Mouse (Mus musculus) liver, embryonic 15.5 days (tissue): ENCODE results near the gene Faim2. TPM values are rescaled to one million over a fixed set of nuclear protein-coding genes. Genes with fewer than 3 reads are reported as not detected.

ENCODE experiments used
- ATAC-seq: fragments of 200-750 bp; cut with Nextera tagmentation; 2 replicates; pipeline ENCODE4 v1.8.0; 2017; ENCODE audit warnings: moderate number of reproducible peaks, mild to moderate bottlenecking, moderate library complexity; ENCODE audit not compliant: insufficient read depth
- H3K27ac ChIP-seq: fragments of 300-500 bp; sonication (generic); replicated peaks from 2 replicates; pipeline ENCODE4 v1.5.1; 2015; ENCODE audit warnings: mild to moderate bottlenecking, inconsistent platforms
- H3K27me3 ChIP-seq: fragments of 300-500 bp; sonication (generic); 2 replicates; pipeline ENCODE4 v1.6.1; 2015; ENCODE audit warnings: mild to moderate bottlenecking, inconsistent platforms
- H3K36me3 ChIP-seq: fragments of 300-500 bp; sonication (generic); replicated peaks from 2 replicates; pipeline ENCODE4 v1.6.1; 2015; ENCODE audit warnings: moderate library complexity, mild to moderate bottlenecking, inconsistent platforms
- H3K4me1 ChIP-seq: fragments of 300-500 bp; sonication (generic); replicated peaks from 2 replicates; pipeline ENCODE4 v1.6.1; 2015; ENCODE audit warnings: inconsistent platforms
- H3K4me2 ChIP-seq: fragments of 300-500 bp; sonication (generic); 2 replicates; pipeline ENCODE4 v1.6.1; 2015; ENCODE audit warnings: moderate library complexity, mild to moderate bottlenecking, inconsistent platforms
- H3K4me3 ChIP-seq: fragments of 300-500 bp; sonication (generic); replicated peaks from 2 replicates; pipeline ENCODE4 v1.5.1; 2015; ENCODE audit warnings: mild to moderate bottlenecking, inconsistent platforms
- H3K9ac ChIP-seq: fragments of 300-500 bp; sonication (generic); 2 replicates; pipeline ENCODE4 v1.6.1; 2015; ENCODE audit warnings: moderate library complexity, mild to moderate bottlenecking, inconsistent platforms
- H3K9me3 ChIP-seq: fragments of 300-500 bp; sonication (generic); replicated peaks from 2 replicates; pipeline ENCODE4 v1.6.1; 2016; ENCODE audit warnings: inconsistent platforms
- WGBS: fragments of 180-500 bp; shearing (Covaris S2); methylation state at CpG from one replicate; pipeline ENCODE4 v1.1.7; 2015; ENCODE audit warnings: mixed read lengths; ENCODE audit not compliant: insufficient replicate concordance; 5-methylcytosine and 5-hydroxymethylcytosine counted together
- polyA plus RNA-seq: library from polyadenylated mRNA; unstranded; fragments of >200 nt; fragmentation: Nextera tagmentation; extraction: Ambion mirVana; gene quantifications from 2 replicates; pipeline ENCODE4 v1.2.1, GENCODE M21; 2015

Faim2 gene
- polyA plus RNA-seq, 1 experiment from 2014 or later = 0.13 TPM

DNA sequence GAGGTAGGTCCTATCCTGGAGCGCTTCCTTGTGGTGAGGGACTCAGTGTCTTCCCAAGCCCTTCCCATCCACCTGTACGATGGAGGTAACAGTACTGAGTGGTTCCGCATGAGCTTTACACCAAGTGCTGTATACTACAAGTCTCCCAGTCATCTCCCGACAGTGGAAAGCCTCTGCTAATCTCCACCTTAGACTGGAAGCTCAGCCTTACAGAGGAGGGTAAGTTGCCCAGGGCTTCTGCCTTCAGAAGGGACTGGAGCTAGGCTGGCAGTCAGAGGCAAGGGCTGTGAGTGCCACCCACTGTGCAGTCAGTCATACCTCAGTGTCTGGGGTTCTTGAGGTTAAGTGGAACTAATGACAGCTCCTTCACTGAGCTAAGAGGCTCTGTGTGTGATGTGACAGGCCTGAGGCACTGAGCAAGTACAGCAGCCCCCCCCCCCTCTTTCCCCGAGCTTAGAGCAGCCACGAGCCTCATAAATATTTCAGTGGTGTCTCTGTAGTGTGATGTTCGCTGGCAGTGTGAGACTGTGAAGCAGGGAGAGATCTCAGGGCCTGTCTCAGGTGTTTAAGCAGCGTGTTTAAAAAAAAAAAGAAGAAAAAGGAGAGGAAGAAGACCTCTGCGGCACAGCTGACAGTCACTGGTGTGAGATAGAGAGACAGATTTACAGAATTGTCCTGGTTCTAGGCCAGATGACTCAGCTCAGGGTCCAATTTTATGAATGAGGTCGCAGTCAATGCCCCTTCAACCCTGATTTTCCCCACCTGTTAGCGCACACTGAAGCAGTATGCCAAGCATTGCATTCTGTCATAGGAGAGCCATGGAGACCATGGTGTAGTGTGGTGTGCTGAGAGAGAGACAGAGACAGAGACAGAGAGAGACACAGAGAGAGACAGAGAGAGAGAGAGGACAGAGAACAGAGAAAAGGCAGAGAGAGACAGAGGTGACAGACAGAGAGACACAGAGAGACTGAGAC, 9.2 kb upstream of the Faim2 start:
- no peaks in the 10 kb centered on the region for H3K4me1 ChIP-seq
- H3K9me3 ChIP-seq = no peaks in the 10 kb centered on the region
- H3K4me2 ChIP-seq = no peak overlapping the region
- no peak overlapping the region for H3K9ac ChIP-seq
- WGBS = 47% methylated on average over 11 of the region's 11 CpGs
- H3K27ac ChIP-seq = no peak overlapping the region
- 0 out of 2 replicates have a peak, but pooled peaks cover 6% of the 10 kb centered on the region for H3K27me3 ChIP-seq
- no peaks in the 10 kb centered on the region for H3K36me3 ChIP-seq
- no peak overlapping the region for H3K4me3 ChIP-seq
- no peak for ATAC-seq

DNA sequence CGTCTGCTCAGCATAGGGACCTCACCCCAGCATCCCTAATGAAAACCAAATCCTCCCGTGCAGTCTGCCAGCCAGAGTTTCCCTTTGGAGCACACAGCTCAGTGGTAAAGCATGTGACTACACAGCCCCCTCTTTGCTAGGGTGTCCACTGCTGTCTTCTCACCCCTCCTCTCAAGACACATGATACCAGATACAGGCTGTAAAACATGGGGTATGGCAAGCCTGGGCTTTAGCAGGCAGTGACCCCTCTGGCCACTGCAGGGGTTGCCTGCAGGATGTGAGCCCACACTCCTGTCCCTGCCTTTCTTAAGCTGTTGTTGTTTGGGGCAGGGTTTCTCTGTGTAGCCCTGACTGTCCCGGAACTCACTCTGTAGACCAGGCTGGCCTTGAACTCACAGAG, 4.1 kb upstream of the Faim2 start:
- ATAC-seq = no peak
- H3K9me3 ChIP-seq = no peaks in the 10 kb centered on the region
- no peak overlapping the region for H3K4me3 ChIP-seq
- H3K4me1 ChIP-seq = 0 out of 2 replicates have a peak, but pooled peaks cover 2% of the 10 kb centered on the region
- no peak overlapping the region for H3K4me2 ChIP-seq
- 52% methylated on average over 3 of the region's 3 CpGs for WGBS
- H3K36me3 ChIP-seq = no peaks in the 10 kb centered on the region
- H3K27me3 ChIP-seq = peaks cover 32% of the 10 kb centered on the region
- no peak overlapping the region for H3K9ac ChIP-seq
- no peak overlapping the region for H3K27ac ChIP-seq

DNA sequence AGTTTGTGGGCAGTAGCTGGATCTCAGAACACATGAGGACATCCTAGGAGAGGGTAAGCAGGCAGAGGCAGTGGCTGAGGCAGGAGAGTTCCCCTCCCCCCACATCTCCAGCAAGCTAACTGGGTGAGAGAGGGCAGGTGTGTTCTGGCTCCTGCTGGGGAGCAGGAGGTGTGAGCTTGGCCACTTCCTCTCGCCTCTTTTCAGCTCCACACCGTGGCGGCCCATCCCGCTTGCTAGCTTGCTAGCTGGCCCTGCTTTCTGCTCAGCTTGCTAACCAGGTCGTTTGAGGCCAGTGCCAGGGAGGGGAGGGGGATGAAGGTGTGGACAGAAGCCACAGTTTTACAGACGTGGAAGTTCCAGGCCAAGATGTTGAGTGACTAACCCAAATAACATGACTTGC, 3.2 kb upstream of the Faim2 start:
- Histone ChIP-seq H3K9ac (no peak overlapping the region), H3K36me3 (no peaks in the 10 kb centered on the region), H3K9me3 (no peaks in the 10 kb centered on the region), H3K27ac (no peak overlapping the region), H3K4me1 (0 out of 2 replicates have a peak, but pooled peaks cover 7% of the 10 kb centered on the region), H3K4me2 (no peak overlapping the region), H3K27me3 (peaks cover 30% of the 10 kb centered on the region), H3K4me3 (no peak overlapping the region)
- WGBS = 17% methylated on average over 6 of the region's 6 CpGs
- ATAC-seq = no peak

DNA sequence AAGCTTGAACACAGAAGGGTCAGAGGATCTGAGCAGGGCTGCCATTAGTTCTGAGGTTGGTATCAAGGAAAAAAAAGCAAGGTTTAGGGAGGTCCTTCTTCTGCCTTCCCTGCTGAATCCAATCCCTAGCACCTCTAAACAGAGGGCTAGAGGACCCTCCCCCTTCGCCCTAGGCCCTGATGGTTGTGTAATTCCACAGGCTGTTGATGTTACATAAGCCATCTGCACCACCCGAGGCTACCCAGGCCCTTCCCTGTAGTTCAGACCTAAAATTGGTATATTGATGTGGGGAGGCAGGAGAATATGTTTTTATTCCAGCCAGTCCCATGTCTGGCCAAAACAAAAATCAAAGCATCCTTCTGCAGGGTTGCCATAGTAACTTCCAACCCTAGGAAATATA, 1.3 kb downstream of the Faim2 start:
- H3K4me1 ChIP-seq = 0 out of 2 replicates have a peak, but pooled peaks cover 7% of the 10 kb centered on the region
- peaks cover 38% of the 10 kb centered on the region for H3K27me3 ChIP-seq
- H3K9ac ChIP-seq = no peak overlapping the region
- no peaks in the 10 kb centered on the region for H3K36me3 ChIP-seq
- WGBS = 22% methylated on average over 2 of the region's 2 CpGs
- H3K4me2 ChIP-seq = no peak overlapping the region
- H3K27ac ChIP-seq = no peak overlapping the region
- no peak for ATAC-seq
- H3K4me3 ChIP-seq = no peak overlapping the region
- no peaks in the 10 kb centered on the region for H3K9me3 ChIP-seq

DNA sequence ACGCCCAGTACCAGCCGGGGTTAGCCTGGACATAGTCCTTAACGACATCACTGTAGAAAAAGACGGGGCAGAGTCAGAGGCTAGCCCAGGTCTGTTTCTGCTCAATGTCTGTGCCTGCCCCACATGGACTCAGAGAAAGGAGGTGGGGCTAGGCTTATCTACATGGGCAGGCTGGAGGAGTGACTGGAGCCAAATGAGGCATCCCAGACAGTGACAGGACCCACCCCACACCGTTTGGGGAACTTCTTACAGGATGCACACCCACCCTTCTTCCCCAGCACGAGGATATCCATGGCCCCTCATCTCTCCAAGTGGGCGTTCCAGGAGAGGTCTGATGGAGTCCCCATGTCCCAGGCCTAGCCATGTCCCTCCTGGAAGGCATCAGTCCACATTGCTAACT, 7.7 kb downstream of the Faim2 start:
- Histone ChIP-seq H3K4me2 (no peak overlapping the region), H3K36me3 (no peaks in the 10 kb centered on the region), H3K27me3 (peaks cover 22% of the 10 kb centered on the region; the same call in 1 of the 2 replicates), H3K9ac (no peak overlapping the region), H3K9me3 (no peaks in the 10 kb centered on the region), H3K27ac (no peak overlapping the region), H3K4me1 (no peaks in the 10 kb centered on the region), H3K4me3 (no peak overlapping the region)
- ATAC-seq = no peak
- 47% methylated on average over 7 of the region's 7 CpGs for WGBS

DNA sequence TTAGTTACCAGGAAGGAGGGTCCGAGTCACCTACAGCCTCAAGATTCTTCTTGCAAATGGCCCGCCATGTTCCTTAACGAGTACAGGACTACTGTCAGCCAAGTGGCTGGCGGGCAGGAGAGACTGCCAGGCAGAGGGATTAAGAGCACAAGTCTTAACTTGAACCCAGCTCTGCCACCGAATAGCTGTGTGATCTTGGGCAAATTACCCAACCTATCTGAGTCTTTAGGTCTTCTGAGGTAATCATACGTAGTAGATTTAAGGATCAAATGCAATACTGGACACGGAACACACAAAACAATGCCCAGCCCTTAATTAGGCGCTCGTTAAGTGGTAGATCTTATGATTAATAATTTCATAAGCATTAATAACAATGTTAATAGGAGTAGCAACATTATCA, 8.3 kb downstream of the Faim2 start:
- Histone ChIP-seq H3K4me3 (no peak overlapping the region), H3K9ac (no peak overlapping the region), H3K4me1 (no peaks in the 10 kb centered on the region), H3K27ac (no peak overlapping the region), H3K27me3 (peaks cover 22% of the 10 kb centered on the region; the same call in 1 of the 2 replicates), H3K36me3 (no peaks in the 10 kb centered on the region), H3K4me2 (no peak overlapping the region), H3K9me3 (no peaks in the 10 kb centered on the region)
- WGBS = 75% methylated on average over 9 of the region's 9 CpGs
- ATAC-seq = no peak

DNA sequence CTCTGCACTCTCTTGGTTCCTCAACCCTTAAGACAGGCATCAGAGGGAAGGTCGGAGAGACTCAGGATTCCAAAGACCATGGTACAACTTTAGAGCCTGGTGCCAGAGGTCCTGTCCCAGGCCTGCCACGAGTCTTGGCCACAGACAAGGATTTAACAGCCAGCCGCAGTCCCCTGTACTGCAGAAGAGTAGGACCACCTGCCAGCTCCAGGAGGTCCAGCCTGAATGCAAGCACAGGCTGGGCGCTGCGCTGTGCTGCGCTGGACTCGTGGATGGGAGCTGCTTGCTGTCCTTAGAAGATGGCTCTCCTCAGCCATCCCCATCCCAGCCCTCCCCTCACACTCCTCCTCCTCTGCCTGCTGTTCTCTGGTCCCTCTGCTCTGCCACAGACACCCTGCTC, 10.2 kb downstream of the Faim2 start:
- no peak overlapping the region for H3K4me2 ChIP-seq
- no peaks in the 10 kb centered on the region for H3K36me3 ChIP-seq
- H3K27me3 ChIP-seq = peaks cover 17% of the 10 kb centered on the region; the same call in 1 of the 2 replicates
- no peak for ATAC-seq
- no peak overlapping the region for H3K4me3 ChIP-seq
- H3K9ac ChIP-seq = no peak overlapping the region
- no peaks in the 10 kb centered on the region for H3K4me1 ChIP-seq
- no peaks in the 10 kb centered on the region for H3K9me3 ChIP-seq
- H3K27ac ChIP-seq = no peak overlapping the region
- WGBS = 55% methylated on average over 7 of the region's 7 CpGs

DNA sequence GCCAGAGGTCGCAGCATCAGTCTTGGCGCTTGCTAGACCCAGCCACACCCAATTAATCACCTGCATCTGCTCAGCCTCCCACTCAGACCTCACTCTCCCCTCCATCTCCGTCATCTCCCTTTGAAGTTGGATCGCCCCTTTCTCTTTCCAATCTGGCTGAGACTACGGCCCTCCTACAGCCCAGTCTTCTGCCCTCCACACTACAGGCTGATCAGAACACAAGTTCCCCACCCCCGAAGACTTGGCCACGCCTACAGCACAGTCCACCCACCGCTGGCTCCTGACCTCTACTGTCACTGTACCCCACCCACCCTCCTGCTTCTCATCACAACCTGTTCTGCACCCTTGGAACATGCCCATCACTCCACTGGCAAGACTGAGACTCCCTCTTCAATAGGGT, 11.2 kb downstream of the Faim2 start:
- Histone ChIP-seq H3K27me3 (peaks cover 14% of the 10 kb centered on the region), H3K36me3 (no peaks in the 10 kb centered on the region), H3K27ac (no peak overlapping the region), H3K9ac (no peak overlapping the region), H3K4me3 (no peak overlapping the region), H3K4me2 (no peak overlapping the region), H3K4me1 (no peaks in the 10 kb centered on the region), H3K9me3 (no peaks in the 10 kb centered on the region)
- no peak for ATAC-seq
- 45% methylated on average over 8 of the region's 8 CpGs for WGBS

DNA sequence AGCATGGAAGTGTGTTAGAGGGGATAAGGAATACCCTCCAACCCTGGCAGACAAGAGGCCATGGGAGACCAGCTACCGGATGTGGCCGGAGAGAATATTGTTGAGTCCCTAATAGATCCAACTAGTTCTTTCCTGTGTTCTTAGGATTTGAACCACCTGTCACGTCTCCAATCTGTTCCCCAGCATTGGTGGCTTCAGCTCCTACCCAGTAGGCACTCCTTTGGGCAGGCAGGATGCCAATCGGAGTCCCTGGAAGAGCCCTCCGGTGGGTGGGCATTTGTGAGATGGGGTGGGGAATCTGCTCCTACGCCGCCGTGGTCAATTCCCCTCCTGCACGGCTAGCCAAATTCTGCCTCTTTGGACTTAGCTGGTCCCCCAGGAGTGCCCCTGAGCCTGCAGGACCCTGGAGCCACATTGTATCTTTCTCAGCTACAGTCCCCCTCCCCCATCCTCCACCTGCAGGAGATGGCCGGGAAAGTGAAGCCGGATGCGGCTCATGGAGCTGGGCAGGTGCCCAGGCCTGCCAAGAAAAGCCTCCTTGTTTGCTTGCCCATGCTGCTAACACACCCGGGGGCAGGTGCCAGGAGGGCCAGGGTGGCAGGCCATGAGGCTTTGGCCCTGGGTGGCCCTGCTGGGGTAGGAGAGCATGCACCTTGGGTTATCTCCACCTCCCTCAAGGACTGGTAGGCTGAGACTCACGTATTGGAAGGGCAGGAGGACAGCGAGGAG, 16.0 kb downstream of the Faim2 start:
- 72% methylated on average over 15 of the region's 15 CpGs for WGBS
- Histone ChIP-seq H3K36me3 (no peaks in the 10 kb centered on the region), H3K4me1 (peaks cover 4% of the 10 kb centered on the region; the same call in 1 of the 2 replicates), H3K4me3 (no peak overlapping the region), H3K27me3 (peaks cover 8% of the 10 kb centered on the region), H3K4me2 (no peak overlapping the region), H3K27ac (no peak overlapping the region), H3K9ac (no peak overlapping the region), H3K9me3 (no peaks in the 10 kb centered on the region)
- ATAC-seq = no peak

DNA sequence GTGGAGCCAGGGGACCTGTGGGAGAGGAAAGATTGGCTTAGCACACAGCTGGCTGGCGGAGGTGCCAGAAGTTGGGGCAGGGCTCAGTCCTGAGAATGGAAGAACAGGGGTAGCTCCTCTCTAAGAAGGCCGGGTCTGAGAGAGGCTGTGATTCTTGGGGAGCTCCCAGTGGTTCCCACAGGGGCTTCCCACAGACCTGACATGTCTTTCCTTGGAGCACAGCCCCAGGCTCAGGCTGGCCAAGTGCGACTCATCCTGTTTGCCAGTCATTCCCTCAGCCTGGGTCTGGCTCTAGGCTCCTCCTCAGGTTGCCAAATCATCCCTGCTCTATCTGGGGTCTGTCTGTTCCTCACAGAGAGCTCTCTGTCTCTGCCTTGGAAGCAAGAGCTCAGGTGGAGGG, 17.3 kb downstream of the Faim2 start:
- Histone ChIP-seq H3K4me3 (no peak overlapping the region), H3K9me3 (no peaks in the 10 kb centered on the region), H3K4me2 (no peak overlapping the region), H3K27me3 (no peaks in the 10 kb centered on the region; the same call in 1 of the 2 replicates), H3K36me3 (no peaks in the 10 kb centered on the region), H3K4me1 (peaks cover 4% of the 10 kb centered on the region; the same call in 1 of the 2 replicates), H3K27ac (no peak overlapping the region), H3K9ac (no peak overlapping the region)
- WGBS = 66% methylated on average over 3 of the region's 3 CpGs
- ATAC-seq = no peak

DNA sequence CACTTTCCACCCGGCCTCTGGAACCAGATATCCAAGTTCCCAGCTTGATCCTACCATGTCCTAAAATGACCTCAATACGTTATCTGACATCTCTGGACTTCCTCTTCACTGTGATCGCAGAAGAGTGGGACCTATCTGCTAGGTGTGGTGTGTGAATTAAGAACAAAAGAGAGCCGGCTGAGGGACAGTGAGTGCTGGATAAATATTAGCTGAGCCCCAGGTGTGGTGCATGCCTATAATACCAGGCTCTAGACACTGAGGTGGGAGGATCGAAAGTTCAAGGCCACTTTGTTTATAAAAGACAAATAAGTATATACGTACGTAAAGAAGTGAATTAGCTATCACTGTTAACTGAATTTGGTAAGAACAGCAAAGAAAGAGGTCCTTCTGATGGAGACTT, 18.1 kb downstream of the Faim2 start:
- no peak overlapping the region for H3K9ac ChIP-seq
- H3K9me3 ChIP-seq = no peaks in the 10 kb centered on the region
- no peaks in the 10 kb centered on the region; the same call in 1 of the 2 replicates for H3K27me3 ChIP-seq
- H3K4me2 ChIP-seq = no peak overlapping the region
- ATAC-seq = no peak
- 32% methylated on average over 7 of the region's 7 CpGs for WGBS
- no peaks in the 10 kb centered on the region for H3K36me3 ChIP-seq
- peaks cover 4% of the 10 kb centered on the region; the same call in 1 of the 2 replicates for H3K4me1 ChIP-seq
- H3K4me3 ChIP-seq = no peak overlapping the region
- no peak overlapping the region for H3K27ac ChIP-seq
